Mouse (Mus musculus) neural tube, embryonic 12.5 days (tissue): ENCODE measurements around the gene Defb21. TPM values are rescaled to one million over a fixed set of nuclear protein-coding genes. Genes with fewer than 3 reads are reported as not detected.

Experiments
- ATAC-seq: fragments of 200-750 bp; cut with Nextera tagmentation; 2 replicates; pipeline ENCODE4 v1.8.0; 2017; ENCODE audit warnings: low read depth, mild to moderate bottlenecking, moderate TSS enrichment, moderate library complexity; ENCODE audit not compliant: low FRiP score
- H3K27ac ChIP-seq: fragments of 300-500 bp; sonication (generic); 2 replicates; pipeline ENCODE4 v1.5.1; 2016
- H3K27me3 ChIP-seq: fragments of 300-500 bp; sonication (generic); replicated peaks from 2 replicates; pipeline ENCODE4 v1.6.1; 2016; ENCODE audit warnings: mild to moderate bottlenecking
- H3K36me3 ChIP-seq: fragments of 300-500 bp; sonication (generic); 2 replicates; pipeline ENCODE4 v1.6.1; 2016; ENCODE audit warnings: mild to moderate bottlenecking
- H3K4me1 ChIP-seq: fragments of 300-500 bp; sonication (generic); 2 replicates; pipeline ENCODE4 v1.6.1; 2016
- H3K4me2 ChIP-seq: fragments of 300-500 bp; sonication (generic); replicated peaks from 2 replicates; pipeline ENCODE4 v1.6.1; 2016; ENCODE audit warnings: mild to moderate bottlenecking
- H3K4me3 ChIP-seq: fragments of 300-500 bp; sonication (generic); 2 replicates; pipeline ENCODE4 v1.5.1; 2016
- H3K9ac ChIP-seq: fragments of 300-500 bp; sonication (generic); 2 replicates; pipeline ENCODE4 v1.6.1; 2016; ENCODE audit warnings: mild to moderate bottlenecking
- H3K9me3 ChIP-seq: fragments of 300-500 bp; sonication (generic); 2 replicates; pipeline ENCODE4 v1.6.1; 2016; ENCODE audit warnings: mild to moderate bottlenecking
- WGBS: fragments of 180-500 bp; shearing (Covaris S2); methylation state at CpG from one replicate; pipeline ENCODE4 v1.1.7; 2016; 5-methylcytosine and 5-hydroxymethylcytosine counted together
- polyA plus RNA-seq: library from polyadenylated mRNA; unstranded; fragments of >200 nt; fragmentation: Nextera tagmentation; extraction: Ambion mirVana; gene quantifications from 2 replicates; pipeline ENCODE4 v1.2.1, GENCODE M21; 2016

Defb21 gene
- polyA plus RNA-seq, 1 experiment from 2014 or later, result not detected

GRCm38 (mm10) chr2:152573484-152573883 lies 940 bp downstream of the Defb21 start:
- Histone ChIP-seq H3K4me2 (no peak overlapping the region), H3K36me3 (no peaks in the 10 kb centered on the region), H3K27me3 (no peaks in the 10 kb centered on the region), H3K9me3 (no peaks in the 10 kb centered on the region), H3K9ac (no peak overlapping the region), H3K4me3 (no peak overlapping the region), H3K4me1 (no peaks in the 10 kb centered on the region), H3K27ac (no peak overlapping the region)
- ATAC-seq, result no peak
- WGBS, result 88% methylated on average over 8 of the region's 8 CpGs

GRCm38 (mm10) chr2:152580107-152580506 lies 7.6 kb downstream of the Defb21 start, which contains the start of gene Defb19:
Gene Defb19, minus strand, starts transcription at chr2:152580312.
- Histone ChIP-seq H3K27ac (no peak within 1 kb of the TSS), H3K4me3 (no peak within 1 kb of the TSS), H3K27me3 (no peaks in the 10 kb centered on the region), H3K4me1 (no peaks in the 10 kb centered on the region), H3K36me3 (no peaks in the 10 kb centered on the region), H3K9me3 (no peaks in the 10 kb centered on the region), H3K4me2 (no peak within 1 kb of the TSS), H3K9ac (no peak within 1 kb of the TSS)
- WGBS, result 74% methylated on average over 7 of the region's 7 CpGs
- no peak for ATAC-seq

- H3K27me3 ChIP-seq, result no peaks in the 10 kb centered on the region
- no peak overlapping the region for H3K9ac ChIP-seq
- no peak overlapping the region for H3K27ac ChIP-seq
- no peaks in the 10 kb centered on the region for H3K4me1 ChIP-seq
- H3K4me3 ChIP-seq, result no peak overlapping the region
- ATAC-seq, result no peak
- no peaks in the 10 kb centered on the region for H3K9me3 ChIP-seq
- WGBS, result 93% methylated on average over 11 of the region's 11 CpGs
- no peak overlapping the region for H3K4me2 ChIP-seq
- H3K36me3 ChIP-seq, result no peaks in the 10 kb centered on the region
Observed at GRCm38 (mm10) chr2:152580612-152581011, 8.1 kb downstream of the Defb21 start.

GRCm38 (mm10) chr2:152586926-152587560 lies 14.5 kb downstream of the Defb21 start:
- Histone ChIP-seq H3K9me3 (no peaks in the 10 kb centered on the region), H3K9ac (no peak overlapping the region), H3K27me3 (no peaks in the 10 kb centered on the region), H3K27ac (no peak overlapping the region), H3K4me2 (no peak overlapping the region), H3K4me1 (no peaks in the 10 kb centered on the region), H3K36me3 (no peaks in the 10 kb centered on the region), H3K4me3 (no peak overlapping the region)
- WGBS, result 76% methylated on average over 4 of the region's 4 CpGs
- ATAC-seq, result no peak

- 50% methylated on average over 2 of the region's 2 CpGs for WGBS
- Histone ChIP-seq H3K4me1 (no peaks in the 10 kb centered on the region), H3K9ac (no peak overlapping the region), H3K36me3 (no peaks in the 10 kb centered on the region), H3K27ac (no peak overlapping the region), H3K9me3 (no peaks in the 10 kb centered on the region), H3K4me3 (no peak overlapping the region), H3K27me3 (no peaks in the 10 kb centered on the region), H3K4me2 (no peak overlapping the region)
- no peak for ATAC-seq
Observed at GRCm38 (mm10) chr2:152588450-152588849, 15.9 kb downstream of the Defb21 start.

GRCm38 (mm10) chr2:152589021-152589420 lies 16.5 kb downstream of the Defb21 start:
- Histone ChIP-seq H3K27ac (no peak overlapping the region), H3K27me3 (no peaks in the 10 kb centered on the region), H3K9me3 (no peaks in the 10 kb centered on the region), H3K9ac (no peak overlapping the region), H3K4me2 (no peak overlapping the region), H3K4me3 (no peak overlapping the region), H3K4me1 (no peaks in the 10 kb centered on the region), H3K36me3 (no peaks in the 10 kb centered on the region)
- WGBS, result 59% methylated on average over 6 of the region's 6 CpGs
- no peak for ATAC-seq

GRCm38 (mm10) chr2:152599299-152599698 lies 26.8 kb downstream of the Defb21 start, which contains the start of gene Defb45:
Gene Defb45, minus strand, starts transcription at chr2:152599399.
- 70% methylated on average over 7 of the region's 7 CpGs for WGBS
- H3K36me3 ChIP-seq, result no peaks in the 10 kb centered on the region
- no peak within 1 kb of the TSS for H3K27ac ChIP-seq
- no peaks in the 10 kb centered on the region for H3K4me1 ChIP-seq
- no peaks in the 10 kb centered on the region for H3K27me3 ChIP-seq
- no peak within 1 kb of the TSS for H3K4me3 ChIP-seq
- no peak for ATAC-seq
- no peaks in the 10 kb centered on the region for H3K9me3 ChIP-seq
- no peak within 1 kb of the TSS for H3K9ac ChIP-seq
- no peak within 1 kb of the TSS for H3K4me2 ChIP-seq

GRCm38 (mm10) chr2:152600076-152600475 lies 27.5 kb downstream of the Defb21 start:
- no peak for ATAC-seq
- Histone ChIP-seq H3K4me3 (no peak overlapping the region), H3K27ac (no peak overlapping the region), H3K4me2 (no peak overlapping the region), H3K9ac (no peak overlapping the region), H3K9me3 (no peaks in the 10 kb centered on the region), H3K36me3 (no peaks in the 10 kb centered on the region), H3K27me3 (no peaks in the 10 kb centered on the region), H3K4me1 (no peaks in the 10 kb centered on the region)
- 81% methylated on average over 6 of the region's 6 CpGs for WGBS

GRCm38 (mm10) chr2:152601275-152601960 lies 28.9 kb downstream of the Defb21 start:
- ATAC-seq, result no peak
- Histone ChIP-seq H3K27ac (no peak overlapping the region), H3K4me3 (no peak overlapping the region), H3K36me3 (no peaks in the 10 kb centered on the region), H3K27me3 (no peaks in the 10 kb centered on the region), H3K4me2 (no peak overlapping the region), H3K4me1 (no peaks in the 10 kb centered on the region), H3K9ac (no peak overlapping the region), H3K9me3 (no peaks in the 10 kb centered on the region)
- 77% methylated on average over 4 of the region's 4 CpGs for WGBS

- ATAC-seq, result no peak
- Histone ChIP-seq H3K9ac (no peak within 1 kb of the TSS), H3K4me3 (no peak within 1 kb of the TSS), H3K27me3 (no peaks in the 10 kb centered on the region), H3K4me1 (no peaks in the 10 kb centered on the region), H3K36me3 (no peaks in the 10 kb centered on the region), H3K27ac (no peak within 1 kb of the TSS), H3K4me2 (no peak within 1 kb of the TSS), H3K9me3 (no peaks in the 10 kb centered on the region)
- 87% methylated on average over 15 of the region's 15 CpGs for WGBS
Observed at GRCm38 (mm10) chr2:152604057-152604456, 31.5 kb downstream of the Defb21 start, which contains the start of gene Defb36. Gene Defb36, plus strand, starts transcription at chr2:152604327.

- no peaks in the 10 kb centered on the region for H3K27me3 ChIP-seq
- no peak overlapping the region for H3K4me2 ChIP-seq
- 63% methylated on average over 6 of the region's 6 CpGs for WGBS
- no peak overlapping the region for H3K4me3 ChIP-seq
- ATAC-seq, result no peak
- no peaks in the 10 kb centered on the region for H3K9me3 ChIP-seq
- no peaks in the 10 kb centered on the region for H3K4me1 ChIP-seq
- no peak overlapping the region for H3K27ac ChIP-seq
- H3K36me3 ChIP-seq, result no peaks in the 10 kb centered on the region
- H3K9ac ChIP-seq, result no peak overlapping the region
Observed at GRCm38 (mm10) chr2:152607746-152608145, 35.2 kb downstream of the Defb21 start.

GRCm38 (mm10) chr2:152608719-152609118 lies 36.2 kb downstream of the Defb21 start:
- Histone ChIP-seq H3K9me3 (no peaks in the 10 kb centered on the region), H3K4me1 (no peaks in the 10 kb centered on the region), H3K36me3 (no peaks in the 10 kb centered on the region), H3K27me3 (no peaks in the 10 kb centered on the region), H3K9ac (no peak overlapping the region), H3K4me3 (no peak overlapping the region), H3K27ac (no peak overlapping the region), H3K4me2 (no peak overlapping the region)
- WGBS, result 100% methylated on average over 1 of the region's 1 CpGs
- no peak for ATAC-seq

- Histone ChIP-seq H3K27ac (no peak overlapping the region), H3K4me1 (no peaks in the 10 kb centered on the region), H3K4me3 (no peak overlapping the region), H3K27me3 (no peaks in the 10 kb centered on the region), H3K36me3 (no peaks in the 10 kb centered on the region), H3K4me2 (no peak overlapping the region), H3K9ac (no peak overlapping the region), H3K9me3 (no peaks in the 10 kb centered on the region)
- no peak for ATAC-seq
- 33% methylated on average over 8 of the region's 8 CpGs for WGBS
Observed at GRCm38 (mm10) chr2:152612193-152612592, 39.6 kb downstream of the Defb21 start.
